Mouse (Mus musculus) lung, embryonic 15.5 days (tissue): Measurements from ENCODE around the gene Gpr153. TPM values are rescaled to one million over a fixed set of nuclear protein-coding genes. Genes with fewer than 3 reads are reported as not detected.

Experiments
- ATAC-seq: fragments of 200-750 bp; cut with Nextera tagmentation; 2 replicates; pipeline ENCODE4 v1.8.0; 2017; ENCODE audit warnings: moderate number of reproducible peaks, borderline replicate concordance; ENCODE audit not compliant: low FRiP score, low TSS enrichment; ENCODE audit errors: extremely low read depth
- H3K27ac ChIP-seq: fragments of 300-500 bp; sonication (generic); 2 replicates; pipeline ENCODE4 v1.5.1; 2015; ENCODE audit warnings: moderate library complexity, mild to moderate bottlenecking, inconsistent platforms
- H3K27me3 ChIP-seq: fragments of 300-500 bp; sonication (generic); 2 replicates; pipeline ENCODE4 v1.6.1; 2015; ENCODE audit warnings: inconsistent platforms
- H3K36me3 ChIP-seq: fragments of 300-500 bp; sonication (generic); 2 replicates; pipeline ENCODE4 v1.6.1; 2015; ENCODE audit warnings: inconsistent platforms
- H3K4me1 ChIP-seq: fragments of 300-500 bp; sonication (generic); 2 replicates; pipeline ENCODE4 v1.6.1; 2015; ENCODE audit warnings: inconsistent platforms
- H3K4me2 ChIP-seq: fragments of 300-500 bp; sonication (generic); 2 replicates; pipeline ENCODE4 v1.6.1; 2015; ENCODE audit warnings: inconsistent platforms, mild to moderate bottlenecking, moderate library complexity
- H3K4me3 ChIP-seq: fragments of 300-500 bp; sonication (generic); 2 replicates; pipeline ENCODE4 v1.5.1; 2015; ENCODE audit warnings: mild to moderate bottlenecking, inconsistent platforms
- H3K9ac ChIP-seq: fragments of 300-500 bp; sonication (generic); 2 replicates; pipeline ENCODE4 v1.6.1; 2015; ENCODE audit warnings: inconsistent platforms
- H3K9me3 ChIP-seq: fragments of 300-500 bp; sonication (generic); 2 replicates; pipeline ENCODE4 v1.6.1; 2016; ENCODE audit warnings: inconsistent platforms
- WGBS: fragments of 180-500 bp; shearing (Covaris S2); methylation state at CpG from one replicate; pipeline ENCODE4 v1.1.7; 2015; 5-methylcytosine and 5-hydroxymethylcytosine counted together
- polyA plus RNA-seq: library from polyadenylated mRNA; unstranded; fragments of >200 nt; fragmentation: Nextera tagmentation; extraction: Ambion mirVana; gene quantifications from 2 replicates; pipeline ENCODE4 v1.2.1, GENCODE M21; 2015

Gene Gpr153
- polyA plus RNA-seq, 1 experiment from 2014 or later, result 14.9 TPM

DNA sequence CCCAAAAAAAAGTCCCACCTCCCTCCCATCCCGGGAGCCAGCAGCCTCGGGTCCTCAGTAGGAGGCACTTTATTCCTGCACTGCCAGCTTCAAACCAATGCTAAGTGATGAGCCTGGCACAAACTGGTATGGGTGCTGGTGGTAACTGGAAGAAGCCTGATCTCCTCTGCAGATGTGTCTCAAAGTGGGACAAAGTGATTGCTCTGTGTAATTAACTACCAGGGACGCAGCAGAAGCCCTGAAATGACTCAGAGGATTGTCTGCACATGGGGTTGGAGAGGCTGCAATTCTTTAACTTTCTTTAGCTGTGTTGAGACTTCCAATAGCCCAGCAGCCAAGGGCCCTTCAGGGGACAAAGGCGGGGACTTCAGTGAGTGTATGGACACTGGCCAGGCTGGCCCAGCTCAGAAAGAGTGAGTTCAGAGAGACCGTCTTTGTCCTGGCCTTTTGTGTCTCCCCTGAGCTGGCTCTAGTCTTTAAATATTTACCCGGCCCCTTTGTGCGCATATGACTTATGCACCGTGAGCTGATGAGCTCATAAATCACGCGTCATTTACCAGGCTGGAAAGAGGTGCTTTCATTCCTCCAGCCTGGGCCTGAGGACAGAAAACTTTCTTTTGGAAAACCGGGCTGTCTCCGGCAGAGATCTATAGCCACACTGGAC, 18.2 kb downstream of the Gpr153 start:
- Histone ChIP-seq H3K27me3 (peaks cover 58% of the 10 kb centered on the region), H3K4me1 (peaks cover 12% of the 10 kb centered on the region), H3K4me3 (no peak overlapping the region), H3K9ac (no peak overlapping the region), H3K36me3 (no peaks in the 10 kb centered on the region), H3K27ac (no peak overlapping the region), H3K9me3 (no peaks in the 10 kb centered on the region), H3K4me2 (no peak overlapping the region)
- ATAC-seq, result no peak
- WGBS, result 12% methylated on average over 12 of the region's 12 CpGs

GRCm38 (mm10) chr4:152294188-152294929, 20.3 kb downstream of the Gpr153 start:
- Histone ChIP-seq H3K27ac (peak overlapping the region; percentile 38; the same call in 1 of the 2 replicates), H3K4me1 (peaks cover 22% of the 10 kb centered on the region), H3K9me3 (no peaks in the 10 kb centered on the region), H3K4me2 (no peak overlapping the region), H3K36me3 (no peaks in the 10 kb centered on the region), H3K9ac (no peak overlapping the region), H3K4me3 (no peak overlapping the region), H3K27me3 (peaks cover 44% of the 10 kb centered on the region)
- 51% methylated on average over 10 of the region's 10 CpGs for WGBS
- no peak for ATAC-seq

- Histone ChIP-seq H3K4me2 (peak overlapping the region; percentile 10; the same call in 1 of the 2 replicates), H3K27me3 (peaks cover 29% of the 10 kb centered on the region), H3K9ac (no peak overlapping the region), H3K36me3 (peaks cover 8% of the 10 kb centered on the region; the same call in 1 of the 2 replicates), H3K4me3 (no peak overlapping the region), H3K9me3 (no peaks in the 10 kb centered on the region), H3K27ac (0 out of 2 replicates have a peak overlapping the region, but pooled peaks have one; percentile 21), H3K4me1 (peaks cover 19% of the 10 kb centered on the region)
- no peak for ATAC-seq
- WGBS, result 22% methylated on average over 4 of the region's 4 CpGs
These were observed 21.9 kb downstream of the Gpr153 start for GRCm38 (mm10) chr4:152295916-152296315.

GRCm38 (mm10) chr4:152296371-152296770, 22.3 kb downstream of the Gpr153 start:
- H3K4me3 ChIP-seq, result peak overlapping the region; percentile 87
- peaks cover 19% of the 10 kb centered on the region for H3K4me1 ChIP-seq
- H3K36me3 ChIP-seq, result peaks cover 11% of the 10 kb centered on the region
- ATAC-seq, result no peak
- H3K9me3 ChIP-seq, result no peaks in the 10 kb centered on the region
- peak overlapping the region; percentile 61; the same call in 1 of the 2 replicates for H3K9ac ChIP-seq
- H3K27ac ChIP-seq, result peak overlapping the region; percentile 18; the same call in 1 of the 2 replicates
- peak overlapping the region; percentile 62 for H3K4me2 ChIP-seq
- peaks cover 25% of the 10 kb centered on the region for H3K27me3 ChIP-seq
- 8% methylated on average over 8 of the region's 8 CpGs for WGBS

DNA sequence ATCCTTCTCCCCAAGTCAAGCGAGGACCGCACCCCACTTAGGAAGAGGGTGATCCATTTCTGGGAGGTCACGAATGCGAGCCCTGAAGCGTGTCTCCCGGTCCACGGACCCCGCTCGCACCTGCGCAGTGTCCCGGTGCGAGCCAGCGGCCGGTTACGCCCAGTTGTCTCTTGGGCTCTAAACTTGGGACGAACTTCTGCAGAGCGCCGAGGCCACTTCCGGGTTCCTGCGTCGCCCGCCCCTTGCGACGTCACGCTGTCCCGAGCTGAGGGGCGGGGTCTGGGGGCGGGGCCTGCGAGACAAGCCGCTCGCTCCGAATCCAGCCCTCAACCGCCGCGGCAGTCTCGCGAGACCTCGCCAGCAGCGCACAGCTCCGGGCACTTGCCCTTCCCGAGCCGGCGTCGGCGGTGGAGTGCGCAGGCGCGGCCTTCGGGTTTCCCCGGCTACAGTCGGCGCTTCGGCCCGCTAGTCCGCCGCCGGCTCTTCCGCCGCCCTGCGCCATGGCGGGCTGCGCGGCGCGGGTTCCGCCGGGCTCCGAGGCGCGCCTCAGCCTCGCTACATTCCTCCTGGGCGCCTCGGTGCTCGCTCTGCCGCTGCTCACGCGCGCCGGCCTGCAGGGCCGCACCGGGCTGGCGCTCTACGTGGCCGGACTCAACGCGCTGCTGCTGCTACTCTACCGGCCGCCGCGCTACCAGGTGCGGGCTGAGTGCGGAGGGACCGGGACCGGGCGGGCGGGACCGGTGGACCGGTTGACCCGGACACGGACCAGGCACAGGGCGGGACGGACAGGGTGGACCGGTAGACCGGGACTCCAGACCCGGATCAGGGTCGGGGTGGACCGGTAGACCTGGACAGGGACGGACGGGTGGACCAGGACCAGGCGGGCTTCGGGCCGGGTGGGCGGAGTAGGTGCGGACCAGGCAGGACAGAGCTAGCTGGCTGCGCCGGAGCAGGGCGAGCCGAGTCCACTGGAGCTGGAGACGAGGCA, 23.1 kb downstream of the Gpr153 start, which contains the start of gene Icmt:
Icmt (plus strand) TSS at position 354 of the 988 bp plus-strand sequence.
- Histone ChIP-seq H3K4me2 (peak within 1 kb of the TSS; percentile 86), H3K9ac (peak within 1 kb of the TSS; percentile 91), H3K27ac (peak within 1 kb of the TSS; percentile 72), H3K4me3 (peak within 1 kb of the TSS; percentile 87), H3K27me3 (peaks cover 17% of the 10 kb centered on the region), H3K9me3 (no peaks in the 10 kb centered on the region), H3K36me3 (peaks cover 19% of the 10 kb centered on the region), H3K4me1 (peaks cover 19% of the 10 kb centered on the region)
- peak; percentile 96 for ATAC-seq
- under 1% methylated on average over 115 of the region's 119 CpGs for WGBS

- Histone ChIP-seq H3K27ac (no peak overlapping the region), H3K4me1 (peaks cover 19% of the 10 kb centered on the region), H3K27me3 (peaks cover under 1% of the 10 kb centered on the region; the same call in 1 of the 2 replicates), H3K9ac (no peak overlapping the region), H3K4me2 (peak overlapping the region; percentile 86; the same call in 1 of the 2 replicates), H3K9me3 (no peaks in the 10 kb centered on the region), H3K36me3 (peaks cover 30% of the 10 kb centered on the region), H3K4me3 (peak overlapping the region; percentile 87; the same call in 1 of the 2 replicates)
- ATAC-seq, result no peak
- 80% methylated on average over 14 of the region's 14 CpGs for WGBS
These were observed 24.8 kb downstream of the Gpr153 start for GRCm38 (mm10) chr4:152298836-152299235.

- no peaks in the 10 kb centered on the region for H3K27me3 ChIP-seq
- peaks cover 19% of the 10 kb centered on the region for H3K4me1 ChIP-seq
- no peaks in the 10 kb centered on the region for H3K9me3 ChIP-seq
- peaks cover 41% of the 10 kb centered on the region for H3K36me3 ChIP-seq
- no peak overlapping the region for H3K4me3 ChIP-seq
- no peak for ATAC-seq
- 93% methylated on average over 8 of the region's 8 CpGs for WGBS
- H3K9ac ChIP-seq, result no peak overlapping the region
- H3K4me2 ChIP-seq, result no peak overlapping the region
- no peak overlapping the region for H3K27ac ChIP-seq
These were observed 26.3 kb downstream of the Gpr153 start for GRCm38 (mm10) chr4:152300375-152300774.

GRCm38 (mm10) chr4:152302012-152302411, 28.0 kb downstream of the Gpr153 start:
- Histone ChIP-seq H3K4me3 (no peak overlapping the region), H3K9me3 (no peaks in the 10 kb centered on the region), H3K4me1 (peaks cover 10% of the 10 kb centered on the region), H3K9ac (no peak overlapping the region), H3K4me2 (no peak overlapping the region), H3K27me3 (no peaks in the 10 kb centered on the region), H3K27ac (no peak overlapping the region), H3K36me3 (peaks cover 41% of the 10 kb centered on the region)
- 75% methylated on average over 11 of the region's 11 CpGs for WGBS
- no peak for ATAC-seq

DNA sequence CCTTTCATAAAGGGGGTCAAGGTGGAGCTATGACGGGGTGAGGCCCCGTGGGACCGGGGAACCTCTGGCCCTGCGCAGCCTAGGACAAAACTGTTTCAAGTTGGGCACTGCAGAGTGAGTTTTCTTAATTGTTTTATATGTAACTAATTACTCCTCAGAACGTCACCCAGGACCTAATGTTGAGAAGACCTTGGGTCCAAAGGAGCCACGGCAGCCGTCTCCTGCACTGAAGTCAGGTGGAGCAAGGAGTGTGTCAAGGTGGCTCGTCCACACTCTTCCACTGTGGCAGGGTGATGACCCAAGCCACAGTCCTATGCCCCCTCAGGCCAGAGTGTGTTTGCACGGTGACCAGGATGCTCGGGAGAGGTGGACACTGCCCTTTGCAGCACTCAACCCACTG, 29.1 kb downstream of the Gpr153 start:
- Histone ChIP-seq H3K9ac (no peak overlapping the region), H3K4me3 (no peak overlapping the region), H3K27ac (no peak overlapping the region), H3K4me1 (peaks cover 5% of the 10 kb centered on the region), H3K36me3 (peaks cover 41% of the 10 kb centered on the region), H3K27me3 (no peaks in the 10 kb centered on the region), H3K4me2 (no peak overlapping the region), H3K9me3 (no peaks in the 10 kb centered on the region)
- WGBS, result 88% methylated on average over 10 of the region's 10 CpGs
- no peak for ATAC-seq

DNA sequence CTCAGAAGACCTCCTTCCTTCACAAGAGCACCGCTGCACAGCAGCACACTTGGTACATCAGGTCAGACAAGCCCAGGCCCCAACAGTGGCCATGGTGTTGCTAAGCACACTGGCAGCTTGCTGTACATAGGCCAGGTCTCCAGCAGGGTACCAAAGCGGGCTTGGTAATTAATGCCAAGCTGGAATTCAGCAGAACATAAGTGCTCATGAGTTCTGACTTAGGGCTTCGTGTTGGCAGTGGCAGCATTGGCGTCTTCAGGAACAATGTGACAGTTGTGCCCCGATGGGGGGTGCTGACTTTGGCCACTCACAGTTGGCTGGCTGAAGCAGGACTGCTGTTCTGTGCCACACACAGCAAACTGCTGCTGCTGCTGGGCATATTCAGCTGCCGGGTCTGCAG, 30.7 kb downstream of the Gpr153 start:
- WGBS, result 88% methylated on average over 6 of the region's 6 CpGs
- no peaks in the 10 kb centered on the region for H3K27me3 ChIP-seq
- no peak overlapping the region for H3K27ac ChIP-seq
- H3K4me2 ChIP-seq, result no peak overlapping the region
- no peaks in the 10 kb centered on the region for H3K4me1 ChIP-seq
- no peak overlapping the region for H3K9ac ChIP-seq
- H3K9me3 ChIP-seq, result no peaks in the 10 kb centered on the region
- no peak overlapping the region for H3K4me3 ChIP-seq
- peaks cover 45% of the 10 kb centered on the region for H3K36me3 ChIP-seq
- ATAC-seq, result no peak

DNA sequence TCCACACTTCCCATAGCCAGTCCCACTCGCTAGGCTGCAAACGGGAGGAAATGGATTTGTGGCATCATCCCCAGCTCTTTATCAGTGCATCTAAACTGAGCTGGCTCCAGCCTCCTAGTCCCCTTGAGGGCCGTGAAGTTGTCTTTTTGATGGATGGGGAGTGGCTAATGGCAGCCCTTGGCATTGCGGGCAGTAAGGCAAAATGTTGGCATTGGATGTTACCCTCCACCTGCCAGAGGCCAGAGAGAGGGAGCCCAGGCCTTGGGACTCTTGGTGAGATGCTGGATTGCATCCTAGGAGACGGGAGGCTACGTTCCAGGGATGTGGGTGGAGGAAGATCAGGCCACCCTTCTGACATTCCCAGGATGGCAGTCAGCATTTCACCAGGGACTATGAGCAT, 32.0 kb downstream of the Gpr153 start:
- peaks cover 5% of the 10 kb centered on the region for H3K27me3 ChIP-seq
- H3K4me1 ChIP-seq, result no peaks in the 10 kb centered on the region
- H3K4me3 ChIP-seq, result no peak overlapping the region
- H3K36me3 ChIP-seq, result peaks cover 36% of the 10 kb centered on the region
- no peak overlapping the region for H3K9ac ChIP-seq
- 59% methylated on average over 6 of the region's 6 CpGs for WGBS
- H3K9me3 ChIP-seq, result no peaks in the 10 kb centered on the region
- H3K27ac ChIP-seq, result no peak overlapping the region
- no peak for ATAC-seq
- H3K4me2 ChIP-seq, result no peak overlapping the region
